Mouse (Mus musculus): ENCODE measurements around the gene Hdac4.

- no peak for TF ChIP-seq CTCF (IDR thresholded peaks at IDR 0.05; ENCODE audit: extremely low read depth, insufficient read depth, insufficient read length, insufficient replicate concordance)
- TF ChIP-seq POLR2A (IDR thresholded peaks at IDR 0.05; ENCODE audit: low read depth, low read length) = no peak
These were observed 44.6 kb upstream of the Hdac4 start for GRCm38 (mm10) chr1:92240072-92240471.
